Mouse (Mus musculus) embryo, embryonic 10 days (tissue): Measurements from ENCODE around the gene Ubtf.
"Not testable (repeated sequence)": the region's sequence is repeated elsewhere in the genome, so short reads cannot be mapped to it uniquely, and the experiment has no call there.

ENCODE experiments used
- DNase-seq: peaks from one replicate; pipeline ENCODE4 v3.0.0-alpha.2; 2015; ENCODE audit warnings: low spot score

The Ubtf gene

DNA sequence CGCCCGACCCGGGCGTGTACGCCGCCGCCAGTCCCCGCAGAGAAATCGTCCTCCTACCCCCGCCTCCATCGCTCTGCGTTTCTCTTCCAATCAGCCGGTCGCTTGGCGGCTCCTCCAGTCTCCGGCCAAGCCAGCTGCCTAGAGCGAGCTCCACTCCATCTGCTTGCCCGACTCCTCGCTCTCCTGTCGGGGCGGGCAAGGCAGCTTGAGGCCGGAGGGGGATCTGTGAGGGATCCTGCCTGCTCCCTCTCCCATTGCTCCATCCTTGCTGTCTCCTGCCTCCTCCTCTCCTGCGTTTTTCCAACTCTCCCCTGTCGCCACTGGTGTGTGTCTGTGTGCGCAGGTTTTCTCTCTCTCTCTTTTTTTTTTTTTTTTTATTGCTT is at the start of gene Ubtf:
Gene Ubtf, minus strand, starts transcription at position 333 of the 383 bp plus-strand sequence.
- peak; percentile 79 for DNase-seq

DNA sequence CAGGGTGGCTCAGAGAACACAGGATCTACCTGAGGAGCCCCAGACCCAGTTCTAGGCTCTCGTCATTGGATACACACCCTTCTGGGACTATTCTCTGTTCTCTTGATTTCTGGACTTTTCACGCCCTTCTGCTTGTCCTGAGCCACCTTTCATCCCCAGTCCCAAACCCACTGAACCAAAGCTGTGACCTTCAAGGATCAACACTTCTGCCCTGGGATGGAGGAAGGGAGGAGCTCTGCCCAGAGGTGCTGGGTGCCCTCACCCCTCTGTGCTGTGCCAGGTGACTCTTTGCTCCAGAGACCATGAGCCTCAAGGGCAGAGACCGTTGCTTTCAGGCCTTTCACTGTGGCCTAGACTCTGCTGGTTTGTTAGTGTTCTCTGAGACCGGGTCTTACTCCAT is 49.7 kb upstream of the Ubtf start:
- no peak for DNase-seq

DNA sequence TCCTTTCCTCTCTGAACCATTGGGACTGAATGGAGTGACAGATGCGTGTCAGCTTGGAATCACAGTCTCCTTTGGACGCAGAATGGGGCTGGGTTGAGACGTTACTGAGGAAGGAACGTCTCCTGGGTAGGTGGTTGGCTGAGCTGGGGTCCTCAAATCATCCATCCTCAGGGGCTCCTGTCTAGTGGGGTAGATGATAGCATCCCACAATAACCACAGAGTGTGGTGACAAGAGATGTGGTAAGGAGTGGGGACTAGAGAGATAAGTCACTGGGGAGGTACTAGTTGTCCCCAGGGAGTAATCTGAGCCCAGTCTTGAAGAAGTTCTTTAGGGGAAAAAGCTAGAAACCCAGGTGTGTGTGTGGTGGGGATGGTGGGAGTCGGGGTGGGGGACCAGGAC is 48.8 kb upstream of the Ubtf start:
- no peak for DNase-seq

GRCm38 (mm10) chr11:102367504-102368280 is 48.1 kb upstream of the Ubtf start:
- DNase-seq = no peak

DNA sequence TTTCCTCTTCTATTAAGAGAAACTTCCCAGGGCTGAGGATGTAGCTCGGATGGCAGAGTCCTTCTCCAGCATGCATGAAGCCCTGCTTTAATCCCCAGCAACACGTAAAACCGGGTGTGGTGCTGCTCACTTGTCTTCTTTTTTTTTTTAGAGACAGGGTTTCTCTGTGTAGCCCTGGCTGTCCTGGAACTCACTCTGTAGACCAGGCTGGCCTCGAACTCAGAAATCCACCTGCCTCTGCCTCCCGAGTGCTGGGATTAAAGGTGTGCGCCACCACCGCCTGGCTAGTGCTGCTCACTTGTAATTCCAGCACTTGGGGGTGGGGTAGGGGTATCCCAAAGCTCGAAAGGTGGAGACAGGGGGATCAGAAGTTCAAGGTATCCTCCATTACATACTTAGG is 46.6 kb upstream of the Ubtf start, which contains the start of gene Slc4a1:
Gene Slc4a1, minus strand, starts transcription at position 101 of the 400 bp plus-strand sequence.
- not testable (repeated sequence) for DNase-seq

DNA sequence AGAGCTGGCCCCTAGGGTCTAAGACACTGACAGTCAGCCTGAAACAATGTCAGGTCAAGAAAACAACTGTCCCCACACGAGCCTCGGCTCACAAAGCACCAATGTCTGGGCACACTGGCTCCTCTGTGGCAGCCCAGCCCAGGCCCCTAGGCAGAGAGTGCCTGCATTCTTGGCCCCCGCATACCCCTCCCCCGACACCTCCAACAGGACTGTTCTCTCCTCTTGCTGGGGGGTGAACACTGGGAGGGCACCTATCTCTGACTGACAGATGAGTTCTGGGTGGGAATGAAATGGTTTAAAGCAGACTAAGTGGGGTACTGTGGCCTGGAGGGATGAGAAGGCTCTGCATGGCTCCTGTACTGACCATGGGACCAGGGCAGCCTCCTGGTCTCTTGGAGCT is 46.2 kb upstream of the Ubtf start:
- DNase-seq = no peak

DNA sequence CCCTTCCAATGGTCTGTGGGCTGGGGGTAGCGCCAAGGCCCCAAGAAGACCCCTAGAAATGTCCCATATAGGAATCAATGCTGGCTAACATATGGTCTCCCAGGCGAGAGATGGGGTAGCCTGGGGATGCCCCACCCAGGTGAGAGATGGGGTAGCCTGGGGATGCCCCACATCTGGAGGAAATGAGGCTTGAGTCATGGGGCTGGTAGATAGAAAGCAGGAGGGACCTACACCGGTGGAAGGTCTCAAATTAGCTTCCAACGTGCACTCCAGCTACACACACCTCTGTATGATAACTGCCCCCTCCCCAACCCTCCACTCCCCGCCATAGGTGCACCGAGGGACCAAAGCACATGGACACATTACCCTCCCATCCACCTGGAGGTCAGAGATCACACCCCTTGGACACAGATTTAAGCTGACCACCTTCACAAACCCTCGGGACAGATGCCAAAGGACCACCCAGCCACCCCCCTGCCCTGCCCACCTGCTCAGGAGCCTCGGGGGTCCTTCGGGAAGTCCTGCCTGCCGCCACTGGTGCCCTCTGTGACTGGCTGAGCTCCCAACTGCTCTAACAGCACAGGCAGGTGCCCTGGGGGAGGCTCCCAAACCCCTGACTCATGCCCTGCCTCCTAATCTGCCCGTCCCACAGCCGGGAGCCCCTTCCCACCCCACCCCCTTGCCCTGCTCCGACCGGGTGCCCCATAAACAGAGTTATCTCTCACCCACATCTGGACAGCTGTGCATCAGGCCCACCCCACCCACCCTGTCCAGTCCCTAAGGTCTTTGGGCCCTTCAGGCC is 45.2 kb upstream of the Ubtf start:
- DNase-seq = no peak

GRCm38 (mm10) chr11:102363623-102364022 is 44.1 kb upstream of the Ubtf start:
- DNase-seq = no peak

DNA sequence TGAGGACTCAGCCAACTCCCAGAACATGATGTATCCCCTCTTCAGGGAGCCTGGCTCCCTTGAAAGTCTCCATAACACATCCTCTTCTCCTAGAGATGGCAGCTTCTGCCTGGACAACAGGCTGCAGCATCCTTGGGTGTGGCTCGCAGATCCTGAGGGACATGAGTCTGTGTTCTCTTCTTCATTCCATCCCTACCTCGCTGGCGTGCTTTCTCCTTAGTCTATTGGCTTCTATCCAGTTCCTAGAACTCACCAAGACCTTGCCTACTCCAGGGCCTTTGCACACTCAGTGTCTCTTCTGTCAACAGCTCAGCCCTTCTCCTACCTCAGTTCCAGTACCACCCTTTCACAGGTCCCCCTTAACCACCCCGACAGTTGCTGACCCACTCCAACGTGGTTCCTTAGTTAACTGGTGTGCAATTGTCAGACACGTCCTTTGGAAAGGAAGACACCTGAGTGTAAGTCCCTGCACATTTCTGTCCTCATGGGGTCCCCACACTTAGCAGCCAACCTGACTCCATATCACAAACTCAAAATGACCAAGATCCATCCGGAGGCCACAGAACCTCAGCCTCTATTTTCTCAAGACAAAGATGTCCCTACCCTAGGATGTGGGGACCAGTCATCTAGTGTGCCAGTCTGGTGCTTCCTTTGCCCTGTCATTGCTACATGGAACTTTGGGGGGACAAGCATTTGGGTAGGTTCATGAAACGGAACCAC is 42.4 kb upstream of the Ubtf start:
- DNase-seq = no peak

DNA sequence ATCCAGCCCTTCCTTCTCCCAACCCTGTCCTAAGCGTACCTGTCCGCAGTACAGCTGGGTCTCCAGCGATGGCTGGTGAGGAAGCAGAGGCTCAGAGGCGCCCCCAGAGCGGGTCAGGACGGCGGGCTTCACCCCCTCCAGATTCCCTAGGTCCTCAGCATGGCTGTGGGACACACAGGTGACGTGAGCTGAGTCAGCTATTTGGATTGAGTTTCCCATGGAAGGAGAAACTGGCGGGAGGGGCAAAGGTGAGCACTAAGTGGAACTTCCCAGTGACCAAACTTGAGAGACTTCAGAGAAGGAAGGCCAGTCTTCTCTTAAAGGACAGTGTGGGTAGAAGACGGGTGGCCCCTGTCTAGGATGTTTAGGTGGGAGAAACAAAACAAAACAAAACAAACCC is 38.8 kb upstream of the Ubtf start:
- DNase-seq = no peak

DNA sequence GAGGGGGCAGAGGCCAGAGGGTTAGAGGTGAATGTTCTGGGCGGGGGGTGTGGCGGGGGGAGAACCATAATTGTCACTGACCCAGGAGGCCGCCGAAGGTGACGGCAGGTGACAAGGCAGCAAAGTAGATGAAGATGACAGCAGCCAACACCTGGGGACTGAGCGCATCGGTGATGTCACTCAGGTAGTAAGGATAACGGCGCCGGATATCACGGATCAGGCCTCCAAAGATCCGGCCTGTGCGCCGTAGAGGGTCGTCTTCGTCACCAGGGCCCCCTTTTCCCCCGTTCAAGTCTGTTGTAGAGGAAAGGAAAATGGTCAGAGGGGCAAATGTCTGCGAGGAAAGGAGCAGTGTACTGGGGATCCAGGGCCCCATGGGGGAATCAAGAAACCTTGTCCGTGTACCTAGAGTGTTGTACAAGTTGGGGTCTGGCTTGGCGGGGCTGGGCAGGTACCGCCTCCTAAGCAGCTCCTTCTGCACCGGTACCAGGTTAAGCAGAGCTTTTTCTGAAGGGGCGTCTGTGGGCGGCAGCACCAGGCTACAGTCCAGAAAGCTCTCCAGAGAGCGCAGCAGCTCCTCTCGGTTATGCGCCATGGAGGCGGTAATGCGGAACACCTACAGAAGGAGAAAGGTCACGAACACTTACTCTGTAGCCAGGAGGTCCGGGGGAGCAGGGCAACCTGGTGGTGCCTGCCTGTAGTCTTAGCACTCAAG is 37.3 kb upstream of the Ubtf start:
- DNase-seq = no peak

DNA sequence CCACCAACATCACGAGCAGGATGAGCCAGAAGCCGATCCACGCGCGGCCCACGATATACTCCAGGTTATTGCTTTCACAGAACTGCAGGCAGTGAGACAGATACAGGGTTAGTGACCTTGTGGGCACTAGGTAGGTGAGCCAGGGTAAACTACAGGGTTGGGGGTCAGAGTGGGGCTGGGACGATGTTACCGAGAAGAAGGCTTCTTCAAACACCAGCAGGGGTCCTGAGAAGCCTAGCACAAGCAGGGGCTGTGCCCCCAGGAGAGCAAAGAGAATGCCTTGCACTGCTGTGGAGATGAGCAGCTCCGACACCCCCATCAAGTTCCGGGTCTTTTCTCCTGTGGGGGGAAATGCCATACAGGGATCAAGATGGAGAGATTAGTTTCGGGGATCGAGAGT is 36.6 kb upstream of the Ubtf start:
- DNase-seq = no peak

- no peak for DNase-seq
These were observed 36.0 kb upstream of the Ubtf start for GRCm38 (mm10) chr11:102355501-102355900.

GRCm38 (mm10) chr11:102353021-102353431 is 33.5 kb upstream of the Ubtf start:
- DNase-seq = no peak

- no peak for DNase-seq
These were observed 32.8 kb upstream of the Ubtf start for GRCm38 (mm10) chr11:102352378-102352777.

DNA sequence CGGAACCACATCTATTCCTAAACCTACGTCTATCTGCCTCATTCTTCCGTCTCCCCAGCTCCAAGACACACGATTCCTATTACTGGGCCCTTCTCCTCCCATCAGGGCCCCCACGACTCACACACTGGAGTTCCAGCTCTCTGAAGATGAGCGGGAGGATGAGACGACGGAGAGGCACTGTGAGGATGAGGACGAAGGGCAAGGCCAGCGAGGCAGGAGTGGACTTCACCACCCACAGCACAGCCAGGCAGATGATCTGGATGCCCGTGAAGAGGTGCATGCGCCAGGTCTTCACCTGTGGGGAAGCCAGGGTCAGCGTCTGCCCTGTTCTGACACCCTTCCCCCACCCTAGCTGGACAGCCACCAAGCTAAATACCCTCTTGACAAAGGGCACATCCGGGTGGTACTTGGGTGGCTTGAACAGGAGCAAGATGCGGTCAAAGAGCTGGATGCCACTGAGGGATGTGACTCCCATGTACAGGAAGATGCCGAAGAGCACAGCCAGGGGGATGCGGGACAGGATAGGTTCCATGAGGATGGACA is 31.5 kb upstream of the Ubtf start:
- DNase-seq = no peak

GRCm38 (mm10) chr11:102350416-102350815 is 30.9 kb upstream of the Ubtf start:
- DNase-seq = no peak

DNA sequence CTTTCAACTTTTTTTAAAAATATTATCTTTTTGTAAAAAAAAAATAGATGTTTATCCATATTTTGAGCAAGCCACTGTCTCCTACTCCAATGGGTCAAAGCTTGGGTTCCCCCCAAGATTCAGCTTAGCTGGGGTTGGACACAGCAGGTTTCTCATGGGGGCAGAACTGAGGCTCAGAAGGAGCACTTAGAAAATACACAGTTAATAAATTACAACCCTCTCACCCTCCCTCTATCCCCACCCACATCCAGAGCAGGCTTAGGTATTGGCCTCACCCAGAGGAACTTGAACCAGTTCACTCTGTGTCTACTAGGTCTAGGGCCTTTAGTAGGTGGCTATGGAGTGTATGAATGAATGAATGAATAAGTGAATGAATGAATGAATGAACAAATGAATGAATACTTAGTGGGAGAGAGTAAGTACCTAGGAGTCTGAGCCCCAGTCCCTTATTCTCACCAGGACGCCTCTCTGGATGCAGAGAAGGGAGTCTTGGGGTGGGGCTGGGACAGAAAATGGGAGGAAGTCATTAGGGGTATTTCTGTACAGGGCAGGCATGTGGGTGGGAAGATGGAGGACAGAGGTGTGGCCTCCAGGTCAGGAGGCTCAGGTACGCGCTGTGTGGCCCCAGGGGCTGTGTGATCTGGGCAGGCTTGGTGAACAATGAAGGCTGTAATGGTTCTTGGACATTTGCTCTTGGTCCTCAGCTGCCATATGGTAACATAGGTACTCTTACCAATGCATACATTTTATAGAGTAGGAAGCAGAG is 29.8 kb upstream of the Ubtf start:
- no peak for DNase-seq

DNA sequence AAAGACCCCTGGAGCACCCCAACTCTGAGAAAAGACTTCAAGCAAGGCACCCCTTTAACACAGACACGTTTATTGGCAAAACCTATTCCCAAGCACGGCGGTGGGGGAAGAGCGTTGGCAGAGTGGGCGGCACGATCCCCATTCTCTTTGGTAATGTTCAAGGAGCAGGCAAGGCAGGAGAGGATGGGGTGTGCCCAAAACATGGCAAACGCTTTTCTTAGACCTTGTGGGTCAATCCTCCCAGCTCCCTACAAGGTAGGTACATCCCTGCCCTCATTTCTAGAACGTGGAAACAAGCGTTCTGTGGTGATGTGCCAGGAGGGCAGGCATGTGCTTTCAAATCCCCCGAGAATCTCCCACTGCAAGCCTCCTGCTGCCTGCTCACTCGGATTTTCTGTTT is 29.2 kb upstream of the Ubtf start:
- no peak for DNase-seq

DNA sequence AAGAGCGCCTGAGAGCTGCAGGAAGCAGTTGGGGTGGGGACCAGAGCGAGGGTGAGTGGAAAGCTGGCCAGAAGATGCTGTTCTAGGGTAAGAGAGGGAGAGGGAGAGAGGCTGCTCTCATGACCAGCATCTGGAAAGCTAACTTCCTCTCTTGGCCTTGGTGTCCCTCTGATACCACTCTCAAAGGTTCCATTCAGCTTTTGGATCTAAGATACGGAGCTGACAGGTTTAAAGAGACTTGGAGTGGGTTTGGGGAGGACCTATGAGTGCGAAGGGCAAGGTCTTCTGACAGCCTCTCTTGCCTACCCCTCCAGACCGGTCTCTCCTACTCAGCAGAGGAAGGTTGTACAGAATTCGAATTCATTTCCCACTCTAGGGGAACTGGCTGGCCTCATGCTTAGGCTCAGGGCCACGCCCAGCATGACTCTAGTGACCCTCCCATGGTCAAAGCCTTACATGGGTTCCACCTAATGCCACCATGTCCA is 28.6 kb upstream of the Ubtf start:
- DNase-seq = no peak

DNA sequence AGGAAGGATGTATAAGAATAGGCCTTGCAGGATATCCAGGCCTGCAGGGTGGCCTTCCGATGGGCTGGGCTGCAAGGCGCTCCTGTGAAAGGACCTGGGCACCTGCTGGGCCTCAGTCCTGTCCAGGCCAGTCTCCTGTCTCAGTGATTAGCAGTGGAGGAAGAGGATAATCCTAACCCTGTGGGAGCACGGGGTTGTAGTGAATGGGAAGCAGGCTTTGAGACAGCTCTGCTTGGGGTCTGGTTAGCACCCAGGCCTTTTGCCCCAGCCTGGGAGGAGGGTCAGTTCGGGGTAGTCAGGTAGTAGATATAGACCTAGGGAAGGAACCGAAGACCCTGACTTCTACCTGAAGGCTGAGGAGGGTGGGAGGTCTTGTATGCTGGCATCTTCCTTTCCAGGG is 28.1 kb upstream of the Ubtf start:
- DNase-seq = no peak
